Mouse (Mus musculus): ENCODE measurements around the gene Gm20696. TPM values are rescaled to one million over a fixed set of nuclear protein-coding genes. Genes with fewer than 3 reads are reported as not detected.

Gene Gm20696
- polyA plus RNA-seq, 2 experiments = 0.16 to 0.33 TPM

- DNase-seq (ENCODE audit: low read depth in 3 of 3, low spot score in 3 of 3) = no peak
- H3K27me3 ChIP-seq (ENCODE audit: control insufficient read depth, insufficient read depth, low read length) = no peaks in the 10 kb centered on the region
- H3K4me2 ChIP-seq (ENCODE audit: low read depth) = no peak overlapping the region
- H3K36me3 ChIP-seq (replicated peaks; ENCODE audit: control insufficient read depth, insufficient read depth, low read depth) = no peaks in the 10 kb centered on the region
- H3K9me3 ChIP-seq (ENCODE audit: control insufficient read depth, low read length) = no peaks in the 10 kb centered on the region
- 55% methylated on average over 8 of the region's 8 CpGs for whole genome bisulfite sequencing (ENCODE audit: insufficient replicate concordance)
- H3K9ac ChIP-seq (replicated peaks) = no peak overlapping the region
- no peak for ATAC-seq (ENCODE audit: insufficient read depth)
- no peak overlapping the region for H3K27ac ChIP-seq
- H3K4me1 ChIP-seq (replicated peaks; ENCODE audit: control insufficient read depth in 2 of 2, insufficient read depth in 2 of 2, low read length in 1 of 2) = no peaks in the 10 kb centered on the region; a peak in 1 of 4 replicates
- H3K4me3 ChIP-seq (ENCODE audit: insufficient read depth in 1 of 2, low read depth in 2 of 2, low read length in 2 of 2) = no peak overlapping the region
- TF ChIP-seq EP300 (IDR thresholded peaks at IDR 0.05; ENCODE audit: low read depth) (no peak), CTCF (IDR thresholded peaks at IDR 0.05; ENCODE audit: low read depth) (no peak)
These were observed 364.7 kb downstream of the Gm20696 start for GRCm38 (mm10) chr6:99301923-99302322.

- Histone ChIP-seq H3K27me3 (ENCODE audit: control insufficient read depth, insufficient read depth, low read length) (no peaks in the 10 kb centered on the region), H3K4me1 (replicated peaks; ENCODE audit: control insufficient read depth in 2 of 2, insufficient read depth in 2 of 2, low read length in 1 of 2) (no peaks in the 10 kb centered on the region; a peak in 1 of 4 replicates), H3K9ac (replicated peaks) (no peak overlapping the region), H3K27ac (no peak overlapping the region), H3K4me2 (ENCODE audit: low read depth) (no peak overlapping the region), H3K9me3 (ENCODE audit: control insufficient read depth, low read length) (no peaks in the 10 kb centered on the region), H3K36me3 (replicated peaks; ENCODE audit: control insufficient read depth, insufficient read depth, low read depth) (no peaks in the 10 kb centered on the region), H3K4me3 (ENCODE audit: insufficient read depth in 1 of 2, low read depth in 2 of 2, low read length in 2 of 2) (no peak overlapping the region)
- TF ChIP-seq CTCF (IDR thresholded peaks at IDR 0.05; ENCODE audit: low read depth) = no peak
- TF ChIP-seq EP300 (IDR thresholded peaks at IDR 0.05; ENCODE audit: low read depth) = no peak
- 69% methylated on average over 6 of the region's 6 CpGs for WGBS (ENCODE audit: insufficient replicate concordance)
- ATAC-seq (ENCODE audit: insufficient read depth) = no peak
- no peak for DNase-seq (ENCODE audit: low read depth in 3 of 3, low spot score in 3 of 3)
These were observed 366.4 kb downstream of the Gm20696 start for GRCm38 (mm10) chr6:99300235-99300634.

GRCm38 (mm10) chr6:99299196-99299595 lies 367.4 kb downstream of the Gm20696 start:
- no peaks in the 10 kb centered on the region for H3K9me3 ChIP-seq (ENCODE audit: control insufficient read depth, low read length)
- H3K27ac ChIP-seq = no peak overlapping the region
- no peak for TF ChIP-seq EP300 (IDR thresholded peaks at IDR 0.05; ENCODE audit: low read depth)
- no peak for TF ChIP-seq CTCF (IDR thresholded peaks at IDR 0.05; ENCODE audit: low read depth)
- H3K4me2 ChIP-seq (ENCODE audit: low read depth) = no peak overlapping the region
- no peak for DNase-seq (ENCODE audit: low read depth in 3 of 3, low spot score in 3 of 3)
- 77% methylated on average over 14 of the region's 14 CpGs for WGBS (ENCODE audit: insufficient replicate concordance)
- H3K4me1 ChIP-seq (replicated peaks; ENCODE audit: control insufficient read depth in 2 of 2, insufficient read depth in 2 of 2, low read length in 1 of 2) = no peaks in the 10 kb centered on the region; a peak in 1 of 4 replicates
- no peak for ATAC-seq (ENCODE audit: insufficient read depth)
- H3K9ac ChIP-seq (replicated peaks) = no peak overlapping the region
- no peaks in the 10 kb centered on the region for H3K27me3 ChIP-seq (ENCODE audit: control insufficient read depth, insufficient read depth, low read length)
- H3K4me3 ChIP-seq (ENCODE audit: insufficient read depth in 1 of 2, low read depth in 2 of 2, low read length in 2 of 2) = no peak overlapping the region
- no peaks in the 10 kb centered on the region for H3K36me3 ChIP-seq (replicated peaks; ENCODE audit: control insufficient read depth, insufficient read depth, low read depth)

GRCm38 (mm10) chr6:99297535-99297934 lies 369.1 kb downstream of the Gm20696 start:
- DNase-seq (ENCODE audit: low read depth in 3 of 3, low spot score in 3 of 3) (no peak), ATAC-seq (ENCODE audit: insufficient read depth) (no peak)
- H3K27ac ChIP-seq = no peak overlapping the region
- 65% methylated on average over 5 of the region's 5 CpGs for WGBS (ENCODE audit: insufficient replicate concordance)
- no peak overlapping the region for H3K9ac ChIP-seq (replicated peaks)
- no peaks in the 10 kb centered on the region for H3K36me3 ChIP-seq (replicated peaks; ENCODE audit: control insufficient read depth, insufficient read depth, low read depth)
- no peak for TF ChIP-seq CTCF (IDR thresholded peaks at IDR 0.05; ENCODE audit: low read depth)
- no peak for TF ChIP-seq EP300 (IDR thresholded peaks at IDR 0.05; ENCODE audit: low read depth)
- H3K9me3 ChIP-seq (ENCODE audit: control insufficient read depth, low read length) = no peaks in the 10 kb centered on the region
- H3K27me3 ChIP-seq (ENCODE audit: control insufficient read depth, insufficient read depth, low read length) = no peaks in the 10 kb centered on the region
- H3K4me2 ChIP-seq (ENCODE audit: low read depth) = no peak overlapping the region
- no peaks in the 10 kb centered on the region; a peak in 1 of 4 replicates for H3K4me1 ChIP-seq (replicated peaks; ENCODE audit: control insufficient read depth in 2 of 2, insufficient read depth in 2 of 2, low read length in 1 of 2)
- H3K4me3 ChIP-seq (ENCODE audit: insufficient read depth in 1 of 2, low read depth in 2 of 2, low read length in 2 of 2) = no peak overlapping the region

- TF ChIP-seq CTCF (IDR thresholded peaks at IDR 0.05; ENCODE audit: low read depth) = no peak
- no peak for TF ChIP-seq EP300 (IDR thresholded peaks at IDR 0.05; ENCODE audit: low read depth)
- no peaks in the 10 kb centered on the region for H3K4me1 ChIP-seq (replicated peaks; ENCODE audit: control insufficient read depth in 2 of 2, insufficient read depth in 2 of 2, low read length in 1 of 2)
- H3K9ac ChIP-seq (replicated peaks) = no peak overlapping the region
- no peaks in the 10 kb centered on the region for H3K9me3 ChIP-seq (ENCODE audit: control insufficient read depth, low read length)
- no peak for ATAC-seq (ENCODE audit: insufficient read depth)
- DNase-seq (ENCODE audit: low read depth in 3 of 3, low spot score in 3 of 3) = no peak
- 32% methylated on average over 8 of the region's 8 CpGs for WGBS (ENCODE audit: insufficient replicate concordance)
- H3K27ac ChIP-seq = no peak overlapping the region
- H3K4me2 ChIP-seq (ENCODE audit: low read depth) = no peak overlapping the region
- H3K4me3 ChIP-seq (ENCODE audit: insufficient read depth in 1 of 2, low read depth in 2 of 2, low read length in 2 of 2) = no peak overlapping the region
- H3K27me3 ChIP-seq (ENCODE audit: control insufficient read depth, insufficient read depth, low read length) = no peaks in the 10 kb centered on the region
- H3K36me3 ChIP-seq (replicated peaks; ENCODE audit: control insufficient read depth, insufficient read depth, low read depth) = no peaks in the 10 kb centered on the region
These were observed 371.1 kb downstream of the Gm20696 start for GRCm38 (mm10) chr6:99295495-99295894.

All from liver, embryonic 14.5 days (tissue).